Mouse (Mus musculus): ENCODE measurements around the gene Chpf.

DNA sequence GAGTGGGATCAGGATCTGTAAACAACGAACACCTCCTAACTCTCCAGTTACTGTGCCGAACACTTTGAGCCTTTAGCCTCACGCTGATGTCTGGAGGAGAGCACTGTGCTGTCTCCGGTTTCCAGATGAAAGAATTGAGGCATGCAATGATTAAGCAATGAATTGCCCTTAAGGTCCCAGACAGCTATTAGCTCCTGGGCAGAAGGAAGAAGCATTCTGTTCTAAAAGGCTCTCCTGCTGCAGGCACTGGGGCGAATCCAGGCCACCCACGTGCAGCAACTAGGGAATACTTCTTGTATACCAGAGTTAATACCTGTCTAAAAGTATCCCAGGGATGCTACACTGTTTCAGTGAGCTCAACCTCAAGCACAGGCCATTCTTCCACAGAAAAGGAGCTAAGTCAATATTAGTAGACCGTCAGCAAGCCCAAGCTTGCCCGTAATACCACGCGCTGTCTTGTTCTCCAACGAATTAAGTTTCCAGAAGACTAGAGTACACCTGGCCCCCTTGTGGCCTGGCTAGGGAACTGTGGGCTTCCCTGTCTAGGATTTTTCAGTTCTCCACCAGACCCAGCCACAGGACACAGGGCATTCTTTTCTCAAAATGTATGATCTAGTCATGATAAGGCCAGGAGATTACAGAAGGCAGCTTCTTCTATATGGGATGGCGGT, 15.9 kb upstream of the Chpf start:
- TF ChIP-seq CTCF (IDR thresholded peaks at IDR 0.05) (peak; percentile 81), POLR2A (IDR thresholded peaks at IDR 0.05; ENCODE audit: insufficient read depth, low read depth, low read length) (no peak)
